Mouse (Mus musculus) cortical plate, adult 2 months (tissue): Measurements from ENCODE around the gene Hspbp1. TPM values are rescaled to one million over a fixed set of nuclear protein-coding genes. Genes with fewer than 3 reads are reported as not detected.

Source experiments
- H3K27ac ChIP-seq: fragments of 200-500 bp; 2 replicates; pipeline ENCODE4 v1.5.1; 2012; ENCODE audit warnings: low read length, control low read depth, inconsistent platforms; ENCODE audit not compliant: insufficient read depth
- H3K4me1 ChIP-seq: fragments of 200-500 bp; 2 replicates; pipeline ENCODE4 v1.6.1; 2011; ENCODE audit warnings: low read length; ENCODE audit not compliant: control insufficient read depth, insufficient read depth
- H3K4me3 ChIP-seq: fragments of 200-500 bp; 2 replicates; pipeline ENCODE4 v1.5.1; 2011; ENCODE audit warnings: mild to moderate bottlenecking, low read length, control low read depth; ENCODE audit not compliant: insufficient read depth
- CTCF ChIP-seq: fragments of 200-500 bp; IDR thresholded peaks from 2 replicates; pipeline ENCODE4 v1.5.1; 2011; ENCODE audit warnings: mild to moderate bottlenecking, control low read depth, low read length; ENCODE audit not compliant: insufficient read depth; ENCODE audit errors: extremely low read depth
- POLR2A ChIP-seq: fragments of 200-500 bp; IDR thresholded peaks from 2 replicates; pipeline ENCODE4 v1.6.1; 2011; ENCODE audit warnings: mild to moderate bottlenecking, low read length, control low read depth; ENCODE audit not compliant: insufficient read depth; ENCODE audit errors: extremely low read depth
- polyA plus RNA-seq: library from polyadenylated mRNA; depleted of rRNA; stranded (reverse); fragments of >200 nt; gene quantifications from 2 replicates; pipeline ENCODE4 v1.2.3, GENCODE M21; 2012; rRNA removed

Hspbp1 gene
- polyA plus RNA-seq, 1 experiment: 108 TPM

DNA sequence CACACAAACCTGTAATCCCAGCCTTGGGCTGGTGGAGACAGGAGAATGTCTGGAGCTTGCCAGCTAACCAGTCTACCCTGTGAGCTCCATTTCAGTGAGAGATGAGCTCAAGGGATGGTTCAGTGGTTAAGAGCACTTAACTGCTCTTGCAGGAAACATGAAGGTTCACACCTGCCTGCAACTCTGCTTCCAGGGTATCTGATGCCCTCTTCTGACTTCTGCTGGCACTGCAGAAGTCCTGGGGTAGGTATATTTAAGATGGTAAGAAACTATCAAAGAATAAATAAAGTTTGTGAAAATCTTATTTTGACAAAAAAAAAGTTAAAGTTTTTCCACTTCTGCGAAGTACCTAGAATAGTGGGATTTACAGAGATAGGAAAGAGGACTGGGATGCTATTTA lies 60.5 kb downstream of the Hspbp1 start:
- peak; percentile 11; the same call in 1 of the 2 replicates for TF ChIP-seq CTCF
- no peak for TF ChIP-seq POLR2A
- no peak overlapping the region for H3K27ac ChIP-seq

DNA sequence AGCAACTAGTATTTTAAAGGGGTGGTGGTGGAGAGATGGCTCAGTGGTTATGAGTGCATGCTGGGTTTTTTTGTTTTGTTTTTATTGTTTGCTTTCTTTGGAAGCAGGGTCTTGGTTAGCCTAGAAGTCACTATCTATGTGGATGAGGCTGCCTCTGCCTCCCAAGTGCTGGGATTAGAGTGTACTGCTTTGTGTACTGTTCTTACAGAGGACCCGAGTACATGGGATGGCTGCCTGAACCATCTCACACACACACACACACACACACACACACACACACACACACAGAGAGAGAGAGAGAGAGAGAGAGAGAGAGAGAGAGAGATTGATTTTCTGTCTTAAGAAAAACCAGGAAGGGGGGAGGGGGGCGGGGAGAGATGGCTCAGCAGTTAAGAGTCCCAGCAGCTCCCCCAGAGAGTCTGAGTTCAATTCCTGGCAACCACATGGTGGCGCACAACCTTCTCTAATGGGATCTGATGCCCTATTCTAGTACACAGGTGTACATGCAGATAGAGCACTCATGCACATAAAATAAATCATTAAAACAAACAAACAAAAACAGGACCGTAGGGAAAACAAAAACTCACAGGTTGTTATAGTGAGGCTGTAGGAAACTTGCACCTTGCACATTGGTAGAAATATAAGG lies 61.2 kb downstream of the Hspbp1 start:
- Histone ChIP-seq H3K4me1 (no peaks in the 10 kb centered on the region), H3K4me3 (no peak overlapping the region), H3K27ac (no peak overlapping the region)
- peak; percentile 47; the same call in 1 of the 2 replicates for TF ChIP-seq CTCF
- no peak for TF ChIP-seq POLR2A

More for the DNA sequence above, 60.5 kb downstream of the Hspbp1 start:
- H3K4me1 ChIP-seq: no peaks in the 10 kb centered on the region
- no peak overlapping the region for H3K4me3 ChIP-seq

DNA sequence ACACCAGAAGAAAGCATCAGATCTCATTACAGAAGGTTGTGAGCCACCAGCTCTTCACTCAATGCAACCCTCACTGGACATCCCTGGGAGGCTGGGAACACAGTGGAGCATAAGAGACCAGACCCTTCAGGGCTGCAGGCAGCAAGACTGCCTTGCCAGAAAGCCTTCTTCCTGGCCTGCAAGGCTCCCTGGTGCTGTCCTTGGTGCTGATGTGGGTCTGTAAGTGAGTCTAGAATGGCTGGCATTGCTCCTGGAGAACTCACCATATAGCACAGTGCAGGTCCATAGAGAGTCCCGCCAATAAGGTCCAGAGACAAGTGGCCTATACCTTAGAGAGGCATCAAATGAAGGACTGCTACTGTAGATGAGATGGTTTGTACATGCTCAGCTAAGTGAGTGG lies 64.9 kb downstream of the Hspbp1 start:
- TF ChIP-seq POLR2A: no peak
- TF ChIP-seq CTCF: no peak
- Histone ChIP-seq H3K27ac (no peak overlapping the region), H3K4me1 (no peaks in the 10 kb centered on the region), H3K4me3 (no peak overlapping the region)

DNA sequence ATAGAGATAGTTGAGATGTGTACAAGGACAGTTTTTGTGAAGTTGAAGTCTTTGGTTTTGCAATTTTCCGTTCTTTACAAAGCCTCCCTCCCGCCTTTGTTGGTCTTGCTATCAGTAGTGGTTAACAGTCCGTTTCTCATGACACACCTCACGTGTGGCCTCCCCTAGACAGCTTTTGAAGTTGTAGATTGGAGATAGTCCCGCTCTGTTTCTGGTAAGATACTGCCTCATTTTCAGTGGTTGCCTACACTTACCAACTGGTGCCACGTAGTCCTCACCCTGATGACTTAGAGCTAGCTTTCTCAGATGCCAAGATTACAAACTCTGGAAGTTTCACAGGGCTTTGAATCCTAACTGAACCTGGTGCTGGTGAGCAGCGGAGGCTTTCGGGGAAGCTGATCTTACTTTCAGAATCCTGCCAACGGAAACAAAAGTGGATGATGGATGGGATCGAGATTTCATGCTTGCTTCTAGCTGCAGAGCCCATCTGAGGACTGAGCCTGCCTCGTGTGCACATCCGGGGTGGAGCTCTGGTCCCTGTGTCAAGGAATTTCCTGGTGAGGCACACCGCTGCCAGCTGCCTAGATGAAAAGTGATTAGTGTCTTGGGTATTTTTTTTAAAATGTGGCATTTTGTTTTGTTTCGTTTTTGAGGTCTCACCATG lies 71.0 kb downstream of the Hspbp1 start:
- Histone ChIP-seq H3K27ac (no peak overlapping the region), H3K4me1 (no peaks in the 10 kb centered on the region), H3K4me3 (no peak overlapping the region)
- TF ChIP-seq CTCF (no peak), POLR2A (no peak)

DNA sequence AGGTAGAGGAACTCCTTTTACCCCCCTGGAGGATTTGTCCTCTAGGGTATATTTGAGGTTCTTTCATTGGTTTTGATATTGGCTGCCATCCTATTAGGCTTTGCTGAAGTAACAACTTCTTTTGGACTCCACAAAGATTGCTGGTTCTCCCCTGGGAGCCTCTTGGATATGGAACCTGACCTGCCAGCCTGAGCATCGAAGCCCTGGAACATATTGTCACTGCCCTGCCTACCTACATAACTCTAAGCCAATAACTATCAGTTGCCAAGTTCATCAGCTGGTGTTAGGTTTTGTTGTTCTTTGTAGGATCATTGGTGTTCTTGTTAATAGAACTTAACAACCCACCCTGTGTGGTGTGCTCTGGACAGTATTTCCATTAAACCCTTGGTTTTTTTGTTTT lies 71.9 kb downstream of the Hspbp1 start:
- H3K27ac ChIP-seq: no peak overlapping the region
- H3K4me3 ChIP-seq: no peak overlapping the region
- TF ChIP-seq CTCF (no peak), POLR2A (no peak)
- H3K4me1 ChIP-seq: no peaks in the 10 kb centered on the region

DNA sequence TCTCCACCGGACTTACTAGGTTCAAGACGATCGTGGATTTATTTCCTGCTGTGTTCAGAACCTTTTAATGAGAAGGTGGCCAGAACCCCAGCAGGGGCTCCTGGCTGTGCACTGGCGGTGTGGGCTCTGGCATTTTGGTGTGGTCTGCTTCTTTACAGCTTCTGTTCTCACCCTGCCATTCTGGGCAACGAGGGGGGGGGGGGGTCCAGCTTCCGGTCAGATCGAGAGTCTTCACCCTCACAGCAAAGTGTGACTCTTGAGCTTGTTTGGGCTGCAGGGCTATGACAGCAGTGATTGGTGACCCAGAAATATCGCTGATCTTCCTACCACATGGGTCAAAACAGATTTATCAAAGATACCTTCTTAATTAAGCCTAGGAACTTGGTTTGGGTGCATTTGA lies 72.5 kb downstream of the Hspbp1 start:
- no peak for TF ChIP-seq CTCF
- TF ChIP-seq POLR2A: no peak
- Histone ChIP-seq H3K4me3 (no peak overlapping the region), H3K4me1 (no peaks in the 10 kb centered on the region), H3K27ac (no peak overlapping the region)

DNA sequence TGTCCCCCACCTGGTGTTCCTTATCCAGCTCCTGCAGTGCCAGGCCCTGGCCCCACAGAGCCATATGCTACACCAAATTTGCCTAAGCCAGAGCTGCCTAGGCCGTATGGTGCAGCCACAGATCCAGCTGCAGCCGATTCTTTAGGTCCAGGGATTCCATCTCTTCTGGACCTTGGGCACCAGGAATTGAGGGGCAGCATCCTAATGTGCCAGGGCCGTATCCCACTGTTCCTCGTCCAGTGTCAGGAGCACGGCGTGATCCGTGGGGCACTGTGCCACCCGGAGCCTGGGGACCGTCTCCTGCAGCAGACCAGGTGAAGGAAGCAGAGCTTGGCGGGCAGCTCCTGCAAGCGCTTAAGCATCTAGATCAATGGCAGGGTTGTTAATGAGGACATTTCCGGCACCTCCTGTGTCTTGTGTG lies 72.9 kb downstream of the Hspbp1 start:
- Histone ChIP-seq H3K4me3 (no peak overlapping the region), H3K27ac (no peak overlapping the region), H3K4me1 (no peaks in the 10 kb centered on the region)
- no peak for TF ChIP-seq POLR2A
- TF ChIP-seq CTCF: no peak

DNA sequence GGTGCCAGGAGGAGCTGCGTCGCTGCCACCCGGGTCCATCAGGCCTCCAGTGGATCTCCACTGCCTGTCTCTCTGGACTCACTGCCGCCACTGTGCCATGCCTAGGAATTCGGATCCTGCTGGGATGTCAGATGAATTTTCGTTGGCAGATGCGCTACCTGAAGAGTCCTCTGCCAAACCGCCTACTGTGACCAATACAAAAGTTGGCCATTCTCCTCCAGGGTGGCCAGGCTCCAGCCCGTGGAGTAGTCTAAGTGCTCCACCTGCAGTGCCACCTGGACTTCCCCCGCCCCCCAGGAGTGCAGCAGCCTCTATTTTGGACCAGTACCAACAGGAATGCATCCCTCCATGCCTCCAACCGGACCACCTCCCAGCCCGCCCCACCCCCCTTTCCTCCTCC lies 73.4 kb downstream of the Hspbp1 start:
- TF ChIP-seq POLR2A (no peak), CTCF (no peak)
- no peak overlapping the region for H3K4me3 ChIP-seq
- no peaks in the 10 kb centered on the region for H3K4me1 ChIP-seq
- no peak overlapping the region for H3K27ac ChIP-seq

Other genes starting within 250 kb of the Hspbp1 start
- gene Rdh13, start 239.4 kb downstream of the Hspbp1 start, polyA plus RNA-seq: 22.8 and 26.1 TPM in 2 replicates
- gene Eps8l1, start 224.4 kb downstream of the Hspbp1 start, polyA plus RNA-seq: 15.0 and 16.7 TPM in 2 replicates
- 105 and 107 TPM in 2 replicates for gene Ppp1r12c, start 183.4 kb downstream of the Hspbp1 start, polyA plus RNA-seq
- gene Tnnt1, start 168.7 kb downstream of the Hspbp1 start, polyA plus RNA-seq: 9.6 and 10.1 TPM in 2 replicates
- gene Tnni3, start 160.8 kb downstream of the Hspbp1 start, polyA plus RNA-seq: 1.3 and 1.9 TPM in 2 replicates
- gene Dnaaf3, start 152.6 kb downstream of the Hspbp1 start, polyA plus RNA-seq: 1.0 and 1.3 TPM in 2 replicates
- gene Syt5, start 137.5 kb downstream of the Hspbp1 start, polyA plus RNA-seq: 218 and 229 TPM in 2 replicates
- gene Ptprh, start 81.0 kb downstream of the Hspbp1 start, polyA plus RNA-seq: 1.0 and 1.6 TPM in 2 replicates
- 29.0 and 31.5 TPM in 2 replicates for gene Tmem86b, start 53.6 kb downstream of the Hspbp1 start, polyA plus RNA-seq
- gene Ppp6r1, start 26.0 kb downstream of the Hspbp1 start, polyA plus RNA-seq: 143 and 145 TPM in 2 replicates
- gene Brsk1, start 5.5 kb upstream of the Hspbp1 start, polyA plus RNA-seq: 305 and 330 TPM in 2 replicates
- 0.09 TPM in 1 of 2 replicates, not detected in the other for gene Tmem150b, start 40.2 kb upstream of the Hspbp1 start, polyA plus RNA-seq
- gene Kmt5c, start 55.0 kb upstream of the Hspbp1 start, polyA plus RNA-seq: 60.1 and 66.9 TPM in 2 replicates
- 15.1 and 20.3 TPM in 2 replicates for gene Cox6b2, start 68.0 kb upstream of the Hspbp1 start, polyA plus RNA-seq
- not detected in 2 replicates for gene Fam71e2, start 86.2 kb upstream of the Hspbp1 start, polyA plus RNA-seq
- gene Il11, start 97.8 kb upstream of the Hspbp1 start, polyA plus RNA-seq: 0.35 and 0.36 TPM in 2 replicates
- gene Tmem190, start 97.9 kb upstream of the Hspbp1 start, polyA plus RNA-seq: not detected in 2 replicates
- gene Tmem238, start 104.6 kb upstream of the Hspbp1 start, polyA plus RNA-seq: 4.6 and 4.9 TPM in 2 replicates
- gene Rpl28, start 107.8 kb upstream of the Hspbp1 start, polyA plus RNA-seq: 257 and 299 TPM in 2 replicates
- gene Ube2s, start 127.5 kb upstream of the Hspbp1 start, polyA plus RNA-seq: 177 and 181 TPM in 2 replicates
- 135 and 143 TPM in 2 replicates for gene Shisa7, start 159.6 kb upstream of the Hspbp1 start, polyA plus RNA-seq
- 12.3 and 15.7 TPM in 2 replicates for gene Isoc2b, start 185.2 kb upstream of the Hspbp1 start, polyA plus RNA-seq
- gene Isoc2a, start 192.1 kb upstream of the Hspbp1 start, polyA plus RNA-seq: 11.7 and 11.8 TPM in 2 replicates
- 0.31 and 0.32 TPM in 2 replicates for gene Gm36210, start 221.4 kb upstream of the Hspbp1 start, polyA plus RNA-seq
- 9.7 TPM in 2 replicates for gene Zfp628, start 230.1 kb upstream of the Hspbp1 start, polyA plus RNA-seq
- gene Nat14, start 237.0 kb upstream of the Hspbp1 start, polyA plus RNA-seq: 91.7 and 94.0 TPM in 2 replicates
- gene Ssc5d, start 240.7 kb upstream of the Hspbp1 start, polyA plus RNA-seq: 3.8 and 4.1 TPM in 2 replicates